Mouse (Mus musculus): ENCODE measurements around the gene Smg6.

- TF ChIP-seq CTCF (conservative IDR thresholded peaks at IDR 0.05; ENCODE audit: low read length) (no peak), NANOG (IDR thresholded peaks at IDR 0.05; ENCODE audit: borderline replicate concordance, low read length) (no peak)
Observed at GRCm38 (mm10) chr11:74974615-74975014, 49.0 kb downstream of the Smg6 start.

Data from E14TG2a.4 (cell line).